Mouse (Mus musculus): ENCODE measurements around the gene Ift172.

DNA sequence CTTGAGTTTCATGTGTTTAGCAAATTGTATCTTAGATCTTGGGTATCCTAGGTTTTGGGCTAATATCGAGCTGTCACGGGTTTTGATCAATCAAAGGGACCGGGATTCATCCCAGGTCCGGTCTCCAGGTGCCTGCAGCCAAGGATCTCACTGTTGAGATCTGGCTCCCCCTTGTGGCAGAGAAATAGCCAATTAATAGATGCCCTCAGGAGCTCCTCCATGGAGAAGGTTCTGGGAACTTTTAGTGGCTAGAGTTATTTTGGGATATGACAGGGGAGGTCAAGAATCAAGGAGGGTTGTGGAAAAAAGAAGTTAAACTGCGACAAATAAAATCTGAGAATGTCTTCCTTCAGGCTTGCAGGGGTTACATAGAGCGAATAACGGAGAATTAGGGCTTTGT, 37.3 kb upstream of the Ift172 start:
- TF ChIP-seq CTCF (IDR thresholded peaks at IDR 0.05), result peak; percentile 78
- no peak for TF ChIP-seq EP300 (IDR thresholded peaks at IDR 0.05)

All from lung, postnatal 0 days (tissue).